Mouse (Mus musculus): ENCODE results near the gene Cdk5rap3. TPM values are rescaled to one million over a fixed set of nuclear protein-coding genes. Genes with fewer than 3 reads are reported as not detected.

The Cdk5rap3 gene
- polyA plus RNA-seq, 1 experiment, result 30.1 TPM

DNA sequence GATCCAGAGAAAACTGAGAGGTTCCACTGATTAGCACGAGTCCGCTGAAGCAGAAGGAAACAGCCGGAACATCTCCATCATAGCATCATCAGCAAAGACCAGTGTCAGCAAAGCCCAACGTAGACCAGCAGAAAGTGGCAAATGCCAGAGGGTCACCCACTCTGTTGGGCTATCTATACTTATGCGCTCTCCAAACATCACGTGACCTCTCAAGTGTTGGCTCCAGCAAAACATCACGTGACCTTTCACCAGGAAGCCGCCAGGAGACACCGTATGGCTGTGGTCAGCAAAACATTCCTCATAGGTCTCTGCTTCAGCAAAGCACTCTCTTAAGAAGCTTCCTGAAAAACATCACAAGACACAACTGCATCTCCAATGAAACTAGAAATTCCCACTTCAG, 36.0 kb downstream of the Cdk5rap3 start:
- H3K4me1 ChIP-seq (ENCODE audit: control insufficient read depth, insufficient read depth, low read length), result peaks cover 2% of the 10 kb centered on the region; the same call in 1 of the 2 replicates
- WGBS, result 41% methylated on average over 9 of the region's 9 CpGs
- TF ChIP-seq POLR2A (IDR thresholded peaks at IDR 0.05; ENCODE audit: borderline replicate concordance, extremely low read depth, low read depth, low read length) (no peak), CTCF (IDR thresholded peaks at IDR 0.05; ENCODE audit: insufficient read depth, low read length) (no peak)
- DNase-seq, result no peak
- H3K4me3 ChIP-seq (replicated peaks; ENCODE audit: extremely low read depth, low read depth, low read length), result no peak overlapping the region

DNA sequence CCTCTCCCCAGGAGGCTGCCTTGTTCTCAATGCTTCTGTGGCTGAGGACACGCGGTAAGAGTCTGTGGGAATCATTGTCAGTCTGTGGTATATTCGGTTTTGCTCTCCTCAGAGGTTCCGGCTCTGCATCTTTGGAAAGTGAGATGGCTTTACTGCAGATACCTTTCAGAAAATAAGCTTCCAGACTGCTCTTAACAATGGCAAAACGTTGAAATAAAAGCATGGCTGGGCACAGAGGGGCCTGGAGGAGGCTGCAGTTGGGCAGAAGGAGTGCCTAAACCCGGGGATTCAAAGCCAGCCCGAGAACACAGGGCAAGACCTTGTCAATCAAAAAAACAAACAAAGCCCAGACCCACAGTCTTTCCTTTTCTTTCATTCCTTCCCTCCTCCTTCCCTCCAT, 36.9 kb downstream of the Cdk5rap3 start:
- no peak for DNase-seq
- TF ChIP-seq CTCF (IDR thresholded peaks at IDR 0.05; ENCODE audit: insufficient read depth, low read length) (no peak), POLR2A (IDR thresholded peaks at IDR 0.05; ENCODE audit: borderline replicate concordance, extremely low read depth, low read depth, low read length) (no peak)
- Histone ChIP-seq H3K4me1 (ENCODE audit: control insufficient read depth, insufficient read depth, low read length) (peaks cover 2% of the 10 kb centered on the region; the same call in 1 of the 2 replicates), H3K4me3 (replicated peaks; ENCODE audit: extremely low read depth, low read depth, low read length) (no peak overlapping the region)
- WGBS, result 54% methylated on average over 7 of the region's 7 CpGs

DNA sequence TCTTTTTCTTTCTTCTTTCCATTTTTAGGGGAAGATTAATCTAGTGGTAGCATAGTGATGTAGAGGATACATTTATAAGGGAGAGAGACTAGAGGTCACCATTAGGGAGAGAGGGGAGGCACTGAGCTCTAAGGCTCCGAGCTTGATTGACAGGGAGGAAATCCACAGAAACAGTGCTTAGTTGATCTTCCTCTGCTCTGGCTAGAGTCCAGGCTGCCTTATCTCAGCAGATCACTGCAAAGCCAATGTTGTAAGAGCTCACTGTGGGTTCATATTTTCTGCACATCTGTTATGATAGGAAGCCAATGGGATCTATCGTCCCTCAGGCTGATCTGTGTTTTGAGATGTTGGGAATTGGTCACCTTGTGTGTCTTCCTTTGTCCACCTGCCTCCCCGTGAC, 37.6 kb downstream of the Cdk5rap3 start:
- no peak overlapping the region for H3K4me3 ChIP-seq (replicated peaks; ENCODE audit: extremely low read depth, low read depth, low read length)
- no peak for DNase-seq
- H3K4me1 ChIP-seq (ENCODE audit: control insufficient read depth, insufficient read depth, low read length), result peaks cover 2% of the 10 kb centered on the region; the same call in 1 of the 2 replicates
- no peak for TF ChIP-seq POLR2A (IDR thresholded peaks at IDR 0.05; ENCODE audit: borderline replicate concordance, extremely low read depth, low read depth, low read length)
- no peak for TF ChIP-seq CTCF (IDR thresholded peaks at IDR 0.05; ENCODE audit: insufficient read depth, low read length)
- 39% methylated on average over 3 of the region's 3 CpGs for WGBS

DNA sequence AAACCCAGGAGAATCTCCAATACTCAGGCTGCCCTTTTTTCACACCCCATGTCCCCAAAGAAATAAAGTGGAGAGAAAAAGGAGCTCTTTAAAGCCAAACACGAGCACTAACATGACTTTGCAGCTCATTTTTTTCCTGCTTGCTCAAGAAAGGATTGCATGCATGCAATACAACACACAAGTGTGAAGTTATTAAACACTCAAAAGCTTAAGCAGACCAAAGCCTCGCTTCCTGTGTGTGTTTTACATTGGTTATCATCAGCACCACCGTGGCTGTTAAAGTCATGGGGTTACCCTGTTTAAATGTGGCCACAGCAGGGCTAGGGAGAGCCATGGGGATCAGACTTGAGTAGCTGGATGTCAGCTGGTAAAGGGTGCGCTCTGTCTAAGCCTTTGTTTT, 39.2 kb downstream of the Cdk5rap3 start:
- TF ChIP-seq POLR2A (IDR thresholded peaks at IDR 0.05; ENCODE audit: borderline replicate concordance, extremely low read depth, low read depth, low read length) (no peak), CTCF (IDR thresholded peaks at IDR 0.05; ENCODE audit: insufficient read depth, low read length) (no peak)
- WGBS, result 43% methylated on average over 4 of the region's 4 CpGs

DNA sequence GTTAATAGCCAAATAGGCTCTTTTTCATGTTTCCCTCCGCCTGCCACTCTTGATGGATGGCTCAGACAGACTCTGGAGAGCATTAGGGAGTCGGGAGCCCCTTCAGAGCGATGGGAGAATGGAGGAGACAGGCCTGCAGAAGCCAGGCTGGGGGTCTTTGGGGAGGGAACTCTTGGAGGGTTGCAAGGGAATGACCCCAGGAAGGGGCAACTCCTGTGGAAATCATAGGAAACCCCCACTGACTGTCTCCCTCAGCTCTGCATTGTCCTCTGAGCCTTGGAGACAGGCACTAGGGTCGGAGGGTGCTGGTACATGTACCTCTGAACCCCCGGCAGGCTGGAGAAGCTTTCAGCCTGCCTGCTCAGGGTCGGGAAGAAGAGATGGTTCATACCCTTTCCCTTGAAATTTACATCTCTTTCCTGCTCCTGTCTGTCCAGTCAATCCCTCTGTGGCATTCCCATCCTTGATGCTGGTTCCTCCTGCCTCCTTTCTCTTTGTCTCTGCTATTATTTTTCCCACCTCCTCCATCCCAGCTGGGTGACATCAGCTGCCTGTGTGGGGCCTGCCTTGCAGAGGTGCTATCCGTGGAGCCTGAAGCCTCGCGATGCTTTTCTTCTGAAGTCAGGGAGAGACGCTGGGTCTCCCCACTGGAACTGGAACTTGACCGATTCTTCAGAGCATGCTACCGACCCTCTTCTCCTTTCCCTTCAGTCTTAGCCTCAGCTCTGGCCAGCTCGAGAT, 39.8 kb downstream of the Cdk5rap3 start:
- 31% methylated on average over 13 of the region's 13 CpGs for WGBS
- H3K4me1 ChIP-seq (ENCODE audit: control insufficient read depth, insufficient read depth, low read length), result peaks cover 2% of the 10 kb centered on the region; the same call in 1 of the 2 replicates
- TF ChIP-seq CTCF (IDR thresholded peaks at IDR 0.05; ENCODE audit: insufficient read depth, low read length), result no peak
- no peak for TF ChIP-seq POLR2A (IDR thresholded peaks at IDR 0.05; ENCODE audit: borderline replicate concordance, extremely low read depth, low read depth, low read length)
- no peak overlapping the region for H3K4me3 ChIP-seq (replicated peaks; ENCODE audit: extremely low read depth, low read depth, low read length)
- DNase-seq, result no peak

More for the DNA sequence above, 39.2 kb downstream of the Cdk5rap3 start:
- DNase-seq, result no peak
- H3K4me3 ChIP-seq (replicated peaks; ENCODE audit: extremely low read depth, low read depth, low read length), result no peak overlapping the region
- peaks cover 2% of the 10 kb centered on the region; the same call in 1 of the 2 replicates for H3K4me1 ChIP-seq (ENCODE audit: control insufficient read depth, insufficient read depth, low read length)

DNA sequence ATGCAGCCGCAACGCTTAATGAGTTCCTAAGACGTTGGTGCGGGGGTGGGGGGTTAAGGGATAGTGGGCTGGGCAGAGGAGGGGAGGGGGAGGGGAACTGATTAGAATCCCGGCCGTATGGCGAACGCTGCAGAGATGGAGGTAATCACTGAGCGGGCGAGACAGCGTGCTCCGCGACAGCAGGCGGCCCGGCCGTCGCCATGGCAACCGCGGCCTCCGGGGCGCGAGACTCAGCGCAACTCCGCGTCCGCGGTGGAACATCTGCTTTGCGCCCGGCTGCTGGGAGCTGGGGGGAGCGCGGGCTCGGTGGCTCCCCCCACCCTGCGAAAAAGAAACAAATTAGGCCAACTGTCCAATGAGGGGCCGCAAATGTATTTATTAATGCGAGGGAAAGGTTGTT, 40.6 kb downstream of the Cdk5rap3 start:
- Histone ChIP-seq H3K4me3 (replicated peaks; ENCODE audit: extremely low read depth, low read depth, low read length) (no peak overlapping the region), H3K4me1 (ENCODE audit: control insufficient read depth, insufficient read depth, low read length) (peaks cover 2% of the 10 kb centered on the region; the same call in 1 of the 2 replicates)
- 1% methylated on average over 35 of the region's 35 CpGs for WGBS
- TF ChIP-seq CTCF (IDR thresholded peaks at IDR 0.05; ENCODE audit: insufficient read depth, low read length), result no peak
- no peak for TF ChIP-seq POLR2A (IDR thresholded peaks at IDR 0.05; ENCODE audit: borderline replicate concordance, extremely low read depth, low read depth, low read length)
- DNase-seq, result peak; percentile 37

DNA sequence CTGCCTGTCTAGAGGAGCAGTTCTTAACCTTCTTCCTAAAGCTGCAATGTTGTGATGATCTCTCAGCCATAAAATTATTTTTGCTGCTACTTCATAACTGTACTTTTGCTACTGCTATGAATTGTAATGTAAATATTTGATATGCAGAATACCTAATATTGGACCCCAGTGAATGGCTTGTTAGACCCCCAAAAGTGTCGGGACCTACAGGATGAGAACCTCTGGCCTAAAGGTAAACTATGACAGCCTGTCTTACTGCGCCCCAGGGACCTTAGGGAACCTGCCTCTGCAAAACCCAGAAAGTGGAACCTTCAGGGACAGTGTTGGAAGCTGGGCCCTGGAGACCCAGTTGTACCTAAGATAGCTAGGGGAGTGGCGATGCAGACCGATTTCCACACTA, 41.0 kb downstream of the Cdk5rap3 start:
- 39% methylated on average over 4 of the region's 4 CpGs for WGBS

DNA sequence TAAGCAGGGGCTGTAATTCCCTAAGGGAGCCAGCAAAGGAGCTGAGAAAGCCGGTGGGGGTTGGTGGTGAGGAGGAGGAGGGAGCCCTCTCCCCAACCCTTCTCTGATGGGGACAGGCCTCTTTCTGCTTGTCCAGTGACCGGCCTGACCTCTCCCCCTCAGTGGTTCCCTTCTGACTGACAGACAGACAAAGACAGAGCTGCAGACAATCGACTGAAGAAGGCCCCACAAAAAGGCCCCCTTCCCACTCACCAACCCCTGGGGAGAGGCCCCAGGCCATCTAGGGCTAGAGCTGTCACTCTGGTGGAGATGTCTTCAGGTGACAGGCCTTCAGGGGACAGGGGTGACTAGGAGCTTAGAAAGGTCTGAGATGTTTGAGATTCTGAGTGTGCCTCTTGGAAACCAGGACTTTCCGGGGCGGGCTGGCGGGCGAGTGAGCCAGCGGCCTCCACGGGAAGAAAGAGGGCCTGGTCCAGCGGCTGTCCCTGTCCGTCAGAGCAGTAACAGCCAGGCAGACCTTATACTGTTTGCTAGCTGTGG, 42.6 kb downstream of the Cdk5rap3 start:
- TF ChIP-seq POLR2A (IDR thresholded peaks at IDR 0.05; ENCODE audit: borderline replicate concordance, extremely low read depth, low read depth, low read length) (no peak), CTCF (IDR thresholded peaks at IDR 0.05; ENCODE audit: insufficient read depth, low read length) (no peak)
- WGBS, result 75% methylated on average over 11 of the region's 11 CpGs
- DNase-seq, result no peak
- Histone ChIP-seq H3K4me1 (ENCODE audit: control insufficient read depth, insufficient read depth, low read length) (peaks cover 2% of the 10 kb centered on the region; the same call in 1 of the 2 replicates), H3K4me3 (replicated peaks; ENCODE audit: extremely low read depth, low read depth, low read length) (no peak overlapping the region)

More for the DNA sequence above, 41.0 kb downstream of the Cdk5rap3 start:
- Histone ChIP-seq H3K4me1 (ENCODE audit: control insufficient read depth, insufficient read depth, low read length) (peaks cover 2% of the 10 kb centered on the region; the same call in 1 of the 2 replicates), H3K4me3 (replicated peaks; ENCODE audit: extremely low read depth, low read depth, low read length) (no peak overlapping the region)
- TF ChIP-seq CTCF (IDR thresholded peaks at IDR 0.05; ENCODE audit: insufficient read depth, low read length), result no peak
- TF ChIP-seq POLR2A (IDR thresholded peaks at IDR 0.05; ENCODE audit: borderline replicate concordance, extremely low read depth, low read depth, low read length), result no peak
- DNase-seq, result no peak

DNA sequence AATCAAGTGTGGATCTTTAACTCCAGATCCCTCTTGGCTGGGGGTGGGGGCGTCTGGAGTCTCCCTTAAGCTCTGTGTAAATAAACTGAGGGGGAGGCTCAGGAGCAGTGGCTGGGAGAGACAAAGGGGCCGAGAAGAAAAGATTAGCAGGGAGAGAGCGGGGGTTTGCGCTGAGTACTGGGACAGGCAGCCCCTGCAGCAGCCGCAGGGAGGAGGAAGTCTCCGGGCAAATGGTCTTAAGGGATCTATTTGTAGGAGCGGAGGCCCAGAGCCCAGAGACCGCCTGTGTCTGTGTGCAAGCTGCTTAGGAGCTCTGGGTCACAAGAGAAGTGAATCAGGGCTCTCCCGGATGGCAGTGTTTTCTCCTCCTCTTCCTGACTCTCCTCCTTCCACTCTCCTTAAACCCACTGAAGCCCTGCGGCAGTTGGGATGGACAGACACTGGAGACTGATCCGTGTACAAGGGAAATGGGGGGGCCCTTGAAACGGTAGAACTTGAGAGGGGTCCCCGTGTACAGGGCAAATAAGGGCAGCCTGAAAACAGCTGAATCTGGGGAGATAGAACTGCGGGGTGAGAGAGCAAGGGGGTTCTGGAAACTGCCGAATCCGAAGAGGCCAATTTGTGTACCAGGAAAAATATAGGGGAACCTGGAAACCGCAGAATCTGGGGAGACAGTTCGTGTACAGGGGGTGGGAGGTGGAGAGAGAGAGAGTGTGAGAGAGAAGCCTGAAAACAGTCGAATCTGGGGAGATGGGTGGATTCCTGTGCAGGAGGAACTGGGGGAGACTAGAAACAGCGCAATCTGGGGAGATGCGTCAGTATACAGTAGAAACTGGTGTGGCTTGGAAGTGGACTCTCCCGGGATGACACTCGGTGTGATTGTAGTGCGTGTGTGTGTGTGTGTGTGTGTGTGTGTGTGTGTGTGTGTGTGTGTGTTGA, 43.6 kb downstream of the Cdk5rap3 start:
- 30% methylated on average over 24 of the region's 24 CpGs for WGBS
- TF ChIP-seq CTCF (IDR thresholded peaks at IDR 0.05; ENCODE audit: insufficient read depth, low read length), result no peak
- TF ChIP-seq POLR2A (IDR thresholded peaks at IDR 0.05; ENCODE audit: borderline replicate concordance, extremely low read depth, low read depth, low read length), result no peak
- Histone ChIP-seq H3K4me1 (ENCODE audit: control insufficient read depth, insufficient read depth, low read length) (peaks cover 2% of the 10 kb centered on the region; the same call in 1 of the 2 replicates), H3K4me3 (replicated peaks; ENCODE audit: extremely low read depth, low read depth, low read length) (no peak overlapping the region)
- DNase-seq, result no peak
